Mouse (Mus musculus) ES-E14 (cell line): ENCODE results near the gene Tspan1. TPM values are rescaled to one million over a fixed set of nuclear protein-coding genes. Genes with fewer than 3 reads are reported as not detected.

Experiments used
- DNase-seq: peaks from one replicate; pipeline ENCODE4 v3.0.0-alpha.2; 2013; ENCODE audit warnings: low read depth, low spot score
- H3K27ac ChIP-seq: 2 replicates; pipeline ENCODE4 v1.5.1; 2012; ENCODE audit warnings: low read depth, mild to moderate bottlenecking, low read length, moderate library complexity, mixed read lengths; ENCODE audit not compliant: poor library complexity, insufficient read depth, severe bottlenecking
- H3K36me3 ChIP-seq: 2 replicates; pipeline ENCODE4 v1.6.1; 2012; ENCODE audit warnings: mild to moderate bottlenecking, low read length, moderate library complexity, mixed read lengths; ENCODE audit not compliant: control insufficient read depth, poor library complexity, insufficient read depth, severe bottlenecking
- H3K4me1 ChIP-seq, 2 experiments: fragments of 150-350 bp in 1 of 2; sonication (generic) in 1 of 2; 2 replicates each; pipeline ENCODE4 v1.6.1; 2012; ENCODE audit warnings: low read length in 2 of 2, mild to moderate bottlenecking in 1 of 2, mixed read lengths in 1 of 2; ENCODE audit not compliant: control insufficient read depth in 2 of 2, insufficient read depth in 2 of 2, poor library complexity in 1 of 2
- H3K4me3 ChIP-seq, 2 experiments: fragments of 150-350 bp in 1 of 2; sonication (generic) in 1 of 2; 2 replicates each; pipeline ENCODE4 v1.5.1; 2012; ENCODE audit warnings: low read length in 2 of 2, low read depth in 1 of 2, mild to moderate bottlenecking in 1 of 2, mixed read lengths in 1 of 2; ENCODE audit not compliant: insufficient read depth in 1 of 2, poor library complexity in 1 of 2, severe bottlenecking in 1 of 2
- H3K9ac ChIP-seq: 2 replicates; pipeline ENCODE4 v1.6.1; 2012; ENCODE audit warnings: low read depth, mild to moderate bottlenecking, low read length, mixed read lengths; ENCODE audit not compliant: poor library complexity, insufficient read depth, severe bottlenecking
- H3K9me3 ChIP-seq: fragments of 150-350 bp; sonication (generic); 2 replicates; pipeline ENCODE4 v1.6.1; 2012; ENCODE audit warnings: low read depth, mild to moderate bottlenecking, low read length; ENCODE audit not compliant: control insufficient read depth, insufficient read depth
- CHD2 ChIP-seq: IDR thresholded peaks from 2 replicates; pipeline ENCODE4 v1.6.1; 2014; ENCODE audit warnings: mild to moderate bottlenecking, low read depth, low read length, inconsistent platforms
- HCFC1 ChIP-seq: IDR thresholded peaks from 2 replicates; pipeline ENCODE4 v1.6.1; 2012; ENCODE audit warnings: low read length, inconsistent platforms, borderline replicate concordance; ENCODE audit not compliant: insufficient read depth
- MAFK ChIP-seq: IDR thresholded peaks from 2 replicates; pipeline ENCODE4 v1.6.1; 2014; ENCODE audit warnings: mild to moderate bottlenecking, low read depth, low read length, inconsistent platforms; ENCODE audit not compliant: insufficient read depth
- ZC3H11A ChIP-seq: IDR thresholded peaks from 2 replicates; pipeline ENCODE4 v1.6.1; 2012; ENCODE audit warnings: low read depth, mild to moderate bottlenecking, inconsistent platforms, low read length, borderline replicate concordance
- ZNF384 ChIP-seq: IDR thresholded peaks from 2 replicates; pipeline ENCODE4 v1.6.1; 2012; ENCODE audit warnings: low read depth, low read length, inconsistent platforms
- in situ Hi-C, 2 experiments: fragments of 600-800 bp; cut with MboI; formaldehyde crosslinking; loops; one replicate each; pipeline ENCODE4 v1.15.1; 2025; ENCODE audit warnings: low sequenced_read_pairs in 2 of 2, inconsistent platforms in 1 of 2; ENCODE audit not compliant: unreplicated experiment in 2 of 2
- total RNA-seq: library from RNA; depleted of rRNA; stranded (reverse); fragments of 300-350 nt; gene quantifications from 2 replicates; pipeline ENCODE4 v1.2.3, GENCODE M21; 2012

Tspan1 gene
- total RNA-seq, 1 experiment = 1.7 TPM

GRCm38 (mm10) chr4:116175711-116176542 lies 8.5 kb upstream of the Tspan1 start:
- no peak for DNase-seq
- peaks cover 4 to 28% of the 10 kb centered on the region in 2 experiments; a peak in 3 of 4 replicates for H3K4me1 ChIP-seq
- H3K27ac ChIP-seq = peak overlapping the region; percentile 93
- peak overlapping the region; percentile 62 to 73 for H3K4me3 ChIP-seq
- H3K9me3 ChIP-seq = no peaks in the 10 kb centered on the region
- TF ChIP-seq HCFC1 (no peak), ZNF384 (no peak), CHD2 (no peak), MAFK (no peak)
- peak overlapping the region; percentile 78 for H3K9ac ChIP-seq
- in situ Hi-C loops = no loop called here
- H3K36me3 ChIP-seq = no peaks in the 10 kb centered on the region

- peaks cover 4 to 28% of the 10 kb centered on the region in 2 experiments; a peak in 3 of 4 replicates for H3K4me1 ChIP-seq
- no peaks in the 10 kb centered on the region for H3K36me3 ChIP-seq
- H3K4me3 ChIP-seq = no peak overlapping the region
- no peak for DNase-seq
- TF ChIP-seq ZC3H11A (no peak), ZNF384 (no peak), MAFK (no peak), CHD2 (no peak), HCFC1 (no peak)
- no peaks in the 10 kb centered on the region for H3K9me3 ChIP-seq
- no peak overlapping the region for H3K9ac ChIP-seq
- in situ Hi-C loops = no loop called here
- no peak overlapping the region for H3K27ac ChIP-seq
Observed at GRCm38 (mm10) chr4:116175136-116175535, 7.7 kb upstream of the Tspan1 start.

- no peak overlapping the region for H3K9ac ChIP-seq
- no peaks in the 10 kb centered on the region for H3K9me3 ChIP-seq
- DNase-seq = no peak
- H3K4me1 ChIP-seq = peaks cover 4 to 28% of the 10 kb centered on the region in 2 experiments; a peak in 3 of 4 replicates
- in situ Hi-C loops = no loop called here
- no peak overlapping the region for H3K4me3 ChIP-seq
- no peaks in the 10 kb centered on the region for H3K36me3 ChIP-seq
- no peak overlapping the region for H3K27ac ChIP-seq
- TF ChIP-seq ZC3H11A (no peak), MAFK (no peak), HCFC1 (no peak), ZNF384 (no peak), CHD2 (no peak)
Observed at GRCm38 (mm10) chr4:116174466-116175116, 7.2 kb upstream of the Tspan1 start.

- H3K4me3 ChIP-seq = no peak overlapping the region
- H3K36me3 ChIP-seq = no peaks in the 10 kb centered on the region
- no peak for DNase-seq
- TF ChIP-seq ZNF384 (no peak), MAFK (no peak), ZC3H11A (no peak), HCFC1 (no peak), CHD2 (no peak)
- H3K9ac ChIP-seq = no peak overlapping the region
- H3K9me3 ChIP-seq = no peaks in the 10 kb centered on the region
- peaks cover 4 to 28% of the 10 kb centered on the region in 2 experiments; a peak in 3 of 4 replicates for H3K4me1 ChIP-seq
- in situ Hi-C loops = no loop called here
- H3K27ac ChIP-seq = no peak overlapping the region
Observed at GRCm38 (mm10) chr4:116173752-116174151, 6.4 kb upstream of the Tspan1 start.

GRCm38 (mm10) chr4:116173072-116173471 lies 5.7 kb upstream of the Tspan1 start, which contains the start of the genes 1700042G07Rik and Gm49337:
1700042G07Rik (plus strand) TSS chr4:116173372.
Gm49337 (plus strand) TSS chr4:116173384.
- TF ChIP-seq HCFC1 = no peak
- TF ChIP-seq ZNF384 = no peak
- no peak for TF ChIP-seq ZC3H11A
- no peak for TF ChIP-seq CHD2
- no peak for TF ChIP-seq MAFK
- H3K36me3 ChIP-seq = no peaks in the 10 kb centered on the region
- H3K27ac ChIP-seq = no peak within 1 kb of the TSS

More at GRCm38 (mm10) chr4:116173072-116173471, 5.7 kb upstream of the Tspan1 start, which contains the start of the genes 1700042G07Rik and Gm49337:
- no peak for DNase-seq
- Histone ChIP-seq H3K9me3 (no peaks in the 10 kb centered on the region), H3K4me3 (no peak within 1 kb of the TSS), H3K4me1 (peaks cover 4 to 28% of the 10 kb centered on the region in 2 experiments; a peak in 3 of 4 replicates), H3K9ac (no peak within 1 kb of the TSS)
- in situ Hi-C loops = no loop called here
